Mouse (Mus musculus) ES-E14 (cell line): ENCODE measurements around the gene Etnk2. TPM values are rescaled to one million over a fixed set of nuclear protein-coding genes. Genes with fewer than 3 reads are reported as not detected.

Experiments used
- DNase-seq: peaks from one replicate; pipeline ENCODE4 v3.0.0-alpha.2; 2013; ENCODE audit warnings: low read depth, low spot score
- H3K27ac ChIP-seq: 2 replicates; pipeline ENCODE4 v1.5.1; 2012; ENCODE audit warnings: low read depth, mild to moderate bottlenecking, low read length, moderate library complexity, mixed read lengths; ENCODE audit not compliant: poor library complexity, insufficient read depth, severe bottlenecking
- H3K36me3 ChIP-seq: 2 replicates; pipeline ENCODE4 v1.6.1; 2012; ENCODE audit warnings: mild to moderate bottlenecking, low read length, moderate library complexity, mixed read lengths; ENCODE audit not compliant: control insufficient read depth, poor library complexity, insufficient read depth, severe bottlenecking
- H3K4me1 ChIP-seq, 2 experiments: fragments of 150-350 bp in 1 of 2; sonication (generic) in 1 of 2; 2 replicates each; pipeline ENCODE4 v1.6.1; 2012; ENCODE audit warnings: low read length in 2 of 2, mild to moderate bottlenecking in 1 of 2, mixed read lengths in 1 of 2; ENCODE audit not compliant: control insufficient read depth in 2 of 2, insufficient read depth in 2 of 2, poor library complexity in 1 of 2
- H3K4me3 ChIP-seq, 2 experiments: fragments of 150-350 bp in 1 of 2; sonication (generic) in 1 of 2; 2 replicates each; pipeline ENCODE4 v1.5.1; 2012; ENCODE audit warnings: low read length in 2 of 2, low read depth in 1 of 2, mild to moderate bottlenecking in 1 of 2, mixed read lengths in 1 of 2; ENCODE audit not compliant: insufficient read depth in 1 of 2, poor library complexity in 1 of 2, severe bottlenecking in 1 of 2
- H3K9ac ChIP-seq: 2 replicates; pipeline ENCODE4 v1.6.1; 2012; ENCODE audit warnings: low read depth, mild to moderate bottlenecking, low read length, mixed read lengths; ENCODE audit not compliant: poor library complexity, insufficient read depth, severe bottlenecking
- H3K9me3 ChIP-seq: fragments of 150-350 bp; sonication (generic); 2 replicates; pipeline ENCODE4 v1.6.1; 2012; ENCODE audit warnings: low read depth, mild to moderate bottlenecking, low read length; ENCODE audit not compliant: control insufficient read depth, insufficient read depth
- CHD2 ChIP-seq: IDR thresholded peaks from 2 replicates; pipeline ENCODE4 v1.6.1; 2014; ENCODE audit warnings: mild to moderate bottlenecking, low read depth, low read length, inconsistent platforms
- HCFC1 ChIP-seq: IDR thresholded peaks from 2 replicates; pipeline ENCODE4 v1.6.1; 2012; ENCODE audit warnings: low read length, inconsistent platforms, borderline replicate concordance; ENCODE audit not compliant: insufficient read depth
- MAFK ChIP-seq: IDR thresholded peaks from 2 replicates; pipeline ENCODE4 v1.6.1; 2014; ENCODE audit warnings: mild to moderate bottlenecking, low read depth, low read length, inconsistent platforms; ENCODE audit not compliant: insufficient read depth
- ZC3H11A ChIP-seq: IDR thresholded peaks from 2 replicates; pipeline ENCODE4 v1.6.1; 2012; ENCODE audit warnings: low read depth, mild to moderate bottlenecking, inconsistent platforms, low read length, borderline replicate concordance
- ZNF384 ChIP-seq: IDR thresholded peaks from 2 replicates; pipeline ENCODE4 v1.6.1; 2012; ENCODE audit warnings: low read depth, low read length, inconsistent platforms
- in situ Hi-C, 2 experiments: fragments of 600-800 bp; cut with MboI; formaldehyde crosslinking; loops; one replicate each; pipeline ENCODE4 v1.15.1; 2025; ENCODE audit warnings: low sequenced_read_pairs in 2 of 2, inconsistent platforms in 1 of 2; ENCODE audit not compliant: unreplicated experiment in 2 of 2
- total RNA-seq: library from RNA; depleted of rRNA; stranded (reverse); fragments of 300-350 nt; gene quantifications from 2 replicates; pipeline ENCODE4 v1.2.3, GENCODE M21; 2012

Etnk2 gene
- total RNA-seq, 1 experiment = 4.8 TPM

- TF ChIP-seq ZNF384 (no peak), CHD2 (no peak), ZC3H11A (no peak), MAFK (no peak), HCFC1 (no peak)
- in situ Hi-C loops = no loop called here
These were observed 42.0 kb upstream of the Etnk2 start, which contains the start of gene Kiss1 for GRCm38 (mm10) chr1:133321267-133321925. Gene Kiss1, plus strand, starts transcription at chr1:133321875.

GRCm38 (mm10) chr1:133323333-133323732, 40.0 kb upstream of the Etnk2 start:
- H3K27ac ChIP-seq = no peak overlapping the region
- no peak for DNase-seq
- in situ Hi-C loops = no loop called here
- H3K9ac ChIP-seq = no peak overlapping the region
- no peak overlapping the region for H3K4me3 ChIP-seq
- no peaks in the 10 kb centered on the region for H3K36me3 ChIP-seq
- no peak for TF ChIP-seq MAFK
- no peak for TF ChIP-seq HCFC1
- TF ChIP-seq ZNF384 = no peak
- TF ChIP-seq CHD2 = no peak
- TF ChIP-seq ZC3H11A = no peak
- H3K9me3 ChIP-seq = no peaks in the 10 kb centered on the region
- peaks cover 2 to 5% of the 10 kb centered on the region in 2 experiments; a peak in 2 of 4 replicates for H3K4me1 ChIP-seq

More at GRCm38 (mm10) chr1:133321267-133321925, 42.0 kb upstream of the Etnk2 start, which contains the start of gene Kiss1:
- peaks cover 2 to 5% of the 10 kb centered on the region in 2 experiments; a peak in 2 of 4 replicates for H3K4me1 ChIP-seq
- DNase-seq = no peak
- no peaks in the 10 kb centered on the region for H3K36me3 ChIP-seq
- H3K4me3 ChIP-seq = no peak within 1 kb of the TSS
- no peaks in the 10 kb centered on the region for H3K9me3 ChIP-seq
- H3K9ac ChIP-seq = no peak within 1 kb of the TSS
- no peak within 1 kb of the TSS for H3K27ac ChIP-seq

- H3K4me3 ChIP-seq = no peak overlapping the region
- TF ChIP-seq MAFK = no peak
- no peaks in the 10 kb centered on the region for H3K36me3 ChIP-seq
- in situ Hi-C loops = no loop called here
- DNase-seq = no peak
- H3K9ac ChIP-seq = no peak overlapping the region
- H3K4me1 ChIP-seq = peaks cover 2 to 5% of the 10 kb centered on the region in 2 experiments; a peak in 2 of 4 replicates
- H3K9me3 ChIP-seq = no peaks in the 10 kb centered on the region
- no peak overlapping the region for H3K27ac ChIP-seq
These were observed 37.4 kb upstream of the Etnk2 start for GRCm38 (mm10) chr1:133325951-133326350.

- H3K27ac ChIP-seq = no peak overlapping the region
- H3K9ac ChIP-seq = no peak overlapping the region
- no peak for TF ChIP-seq HCFC1
- no peak for TF ChIP-seq ZC3H11A
- no peak for TF ChIP-seq MAFK
- no peak overlapping the region for H3K4me3 ChIP-seq
- no peaks in the 10 kb centered on the region for H3K36me3 ChIP-seq
- in situ Hi-C loops = no loop called here
- no peaks in the 10 kb centered on the region for H3K9me3 ChIP-seq
- no peak for DNase-seq
- peaks cover 2 to 5% of the 10 kb centered on the region in 2 experiments; a peak in 2 of 4 replicates for H3K4me1 ChIP-seq
These were observed 36.3 kb upstream of the Etnk2 start for GRCm38 (mm10) chr1:133327094-133327493.

GRCm38 (mm10) chr1:133328299-133328795, 35.0 kb upstream of the Etnk2 start:
- in situ Hi-C loops = no loop called here
- H3K4me1 ChIP-seq = peaks cover 2 to 5% of the 10 kb centered on the region in 2 experiments; a peak in 2 of 4 replicates
- H3K27ac ChIP-seq = no peak overlapping the region
- DNase-seq = no peak
- H3K9ac ChIP-seq = no peak overlapping the region
- H3K4me3 ChIP-seq = no peak overlapping the region
- no peak for TF ChIP-seq ZC3H11A
- no peak for TF ChIP-seq MAFK
- no peak for TF ChIP-seq CHD2
- no peak for TF ChIP-seq ZNF384
- no peak for TF ChIP-seq HCFC1
- no peaks in the 10 kb centered on the region for H3K9me3 ChIP-seq
- H3K36me3 ChIP-seq = no peaks in the 10 kb centered on the region
